Mouse (Mus musculus) mesoderm, embryonic 11.5 days (tissue): ENCODE measurements around the gene Prol1.
A peak's percentile ranks its signal among the peaks of the same experiment; 100 is the strongest.
"Not testable (repeated sequence)": the region's sequence is repeated elsewhere in the genome, so short reads cannot be mapped to it uniquely, and the experiment has no call there.

Source experiments
- DNase-seq: peaks from one replicate; pipeline ENCODE4 v3.0.0-alpha.2; 2012; ENCODE audit warnings: low read depth, low spot score

Gene Prol1

DNA sequence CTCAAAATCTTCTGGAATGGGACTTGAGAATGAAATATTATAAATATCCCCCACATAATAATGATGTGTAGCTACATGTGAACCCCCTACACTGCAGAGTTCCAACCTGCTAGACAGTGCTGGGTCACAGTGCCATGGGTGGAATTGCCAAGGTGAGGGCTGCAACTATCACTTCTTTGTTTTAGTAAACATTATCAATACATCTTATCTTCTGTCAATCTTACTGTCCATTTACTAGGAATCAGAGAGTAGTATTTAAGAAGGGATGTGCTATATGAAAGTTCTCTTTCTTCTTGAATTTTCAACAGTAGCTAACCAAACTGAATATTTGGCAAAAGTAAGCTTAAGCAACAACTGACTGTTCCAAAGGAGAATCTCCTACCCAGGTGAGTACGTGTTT lies at the start of gene Prol1:
Prol1 (plus strand) TSS at position 301 of the 400 bp plus-strand sequence.
- no peak for DNase-seq

DNA sequence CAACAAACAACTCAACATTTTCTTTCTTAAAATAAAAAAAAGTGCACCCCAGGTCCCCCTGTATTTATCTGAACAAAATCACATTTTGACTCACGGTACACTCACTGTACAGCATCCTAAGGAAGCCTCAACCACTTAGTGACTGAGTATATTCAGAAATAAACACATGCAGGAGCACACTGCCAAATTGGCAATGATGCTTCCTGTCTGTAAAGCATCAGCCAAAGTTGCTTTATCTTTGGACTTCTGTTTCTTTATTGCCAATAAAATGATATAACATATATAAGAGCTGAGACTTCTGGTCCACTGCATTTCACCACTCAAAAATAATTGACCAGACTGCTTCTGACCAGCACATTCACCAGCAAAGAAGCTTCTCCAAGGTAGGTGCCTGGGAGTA lies 48.5 kb upstream of the Prol1 start, which contains the start of gene Gm7714:
Gm7714 (plus strand) TSS at position 301 of the 400 bp plus-strand sequence.
- no peak for DNase-seq

DNA sequence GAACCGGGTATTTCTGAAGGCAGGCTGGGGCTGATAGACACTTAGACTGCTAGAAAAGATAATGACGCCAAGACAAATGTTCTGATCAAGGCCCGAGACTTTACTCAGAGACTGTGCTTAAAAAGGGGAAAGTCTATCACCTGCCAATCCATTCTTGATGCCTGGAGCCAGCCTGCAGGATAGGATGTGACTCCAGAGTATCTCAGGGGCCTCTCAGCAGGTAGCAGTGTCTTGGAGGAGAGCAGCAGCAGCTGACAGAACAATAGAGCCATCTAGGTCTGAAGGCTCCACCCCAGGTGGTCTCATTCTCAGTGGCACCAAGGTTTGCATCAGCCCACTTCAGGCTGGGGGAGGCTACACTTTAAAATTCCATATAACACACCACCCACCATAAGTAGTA lies 5.8 kb upstream of the Prol1 start:
- not testable (repeated sequence) for DNase-seq

DNA sequence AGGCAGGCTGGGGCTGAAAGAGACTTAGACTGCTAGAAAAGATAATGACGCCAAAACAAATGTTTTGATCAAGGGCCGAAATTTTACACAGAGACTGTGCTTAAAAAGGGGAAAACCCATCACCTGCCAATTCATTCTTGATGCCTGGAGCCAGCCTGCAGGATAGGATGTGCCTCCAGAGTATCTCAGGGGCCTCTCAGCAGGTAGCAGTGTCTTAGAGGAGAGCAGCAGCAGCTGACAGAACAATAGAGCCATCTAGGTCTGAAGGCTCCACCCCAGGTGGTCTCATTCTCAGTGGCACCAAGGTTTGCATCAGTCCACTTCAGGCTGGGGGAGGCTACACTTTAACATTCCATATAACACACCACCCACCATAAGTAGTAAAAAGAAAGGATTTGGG lies 31.4 kb downstream of the Prol1 start:
- DNase-seq: not testable (repeated sequence)

DNA sequence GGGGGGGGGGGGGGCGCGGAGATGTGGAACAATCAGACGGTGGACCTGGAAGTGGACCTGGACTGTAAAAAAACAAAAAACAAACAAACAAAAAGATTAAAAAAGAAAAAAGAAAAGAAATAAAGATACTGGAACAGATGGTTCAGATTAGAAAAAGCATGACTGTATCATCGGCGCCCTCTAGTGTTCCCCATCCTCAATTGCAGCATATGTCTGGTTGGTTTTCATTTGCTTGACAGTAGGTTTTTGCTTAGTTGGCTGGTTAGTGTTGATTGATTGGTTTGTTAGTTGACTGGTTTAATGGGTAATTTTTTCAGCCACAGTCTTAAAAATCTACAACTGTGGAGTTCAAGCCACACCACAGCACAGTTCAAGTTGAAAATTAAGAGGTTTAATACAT lies 47.7 kb downstream of the Prol1 start:
- DNase-seq: peak; percentile 69

DNA sequence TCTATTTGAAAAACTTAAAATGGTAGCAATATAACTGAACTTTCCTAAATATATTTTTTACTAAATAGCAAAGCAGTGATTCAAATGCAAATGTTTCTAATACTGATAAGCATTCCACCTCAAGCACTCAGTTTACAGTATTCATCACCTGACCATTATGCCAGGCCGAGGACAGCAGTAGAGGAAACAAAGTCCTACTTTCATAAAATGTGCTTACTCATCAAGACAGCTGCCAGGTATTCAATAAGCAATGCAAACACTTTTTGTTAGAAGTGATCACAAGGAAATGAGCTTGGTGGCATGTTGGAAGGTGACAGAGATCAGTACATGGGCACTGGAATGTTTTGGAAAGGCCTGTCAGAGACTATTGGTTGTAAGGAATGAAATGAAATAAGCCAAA lies 49.8 kb downstream of the Prol1 start:
- DNase-seq: no peak

DNA sequence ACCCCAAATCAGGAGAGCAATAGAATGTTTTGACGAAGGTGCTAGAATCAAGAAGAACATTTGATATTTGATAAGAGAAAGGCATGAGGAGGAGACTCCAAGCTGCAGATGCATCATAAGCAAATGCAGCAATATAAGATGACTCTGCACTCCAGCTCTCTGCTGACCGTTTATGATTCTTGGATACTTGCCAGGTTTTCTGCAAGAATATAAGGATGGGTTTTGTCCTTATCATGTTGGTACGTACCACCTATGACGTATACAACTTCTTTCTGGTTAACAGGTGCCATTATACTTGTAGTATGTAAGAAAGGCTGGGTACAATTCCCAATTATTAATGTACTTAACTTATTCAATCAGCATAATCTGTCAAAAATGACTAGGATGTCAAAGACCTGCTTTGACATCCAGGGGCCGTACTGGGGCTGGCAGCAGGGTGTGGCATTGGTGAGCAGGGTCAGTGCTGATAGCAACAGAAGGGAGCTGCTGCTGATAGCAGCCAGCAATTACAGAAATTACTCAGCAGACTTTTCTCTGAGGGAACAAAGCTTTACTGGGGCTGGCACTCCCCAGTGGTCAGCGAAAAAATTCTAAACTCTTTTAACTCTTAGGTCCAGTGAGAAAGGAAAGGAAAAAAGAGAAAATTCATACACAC lies 53.6 kb downstream of the Prol1 start:
- DNase-seq: no peak

DNA sequence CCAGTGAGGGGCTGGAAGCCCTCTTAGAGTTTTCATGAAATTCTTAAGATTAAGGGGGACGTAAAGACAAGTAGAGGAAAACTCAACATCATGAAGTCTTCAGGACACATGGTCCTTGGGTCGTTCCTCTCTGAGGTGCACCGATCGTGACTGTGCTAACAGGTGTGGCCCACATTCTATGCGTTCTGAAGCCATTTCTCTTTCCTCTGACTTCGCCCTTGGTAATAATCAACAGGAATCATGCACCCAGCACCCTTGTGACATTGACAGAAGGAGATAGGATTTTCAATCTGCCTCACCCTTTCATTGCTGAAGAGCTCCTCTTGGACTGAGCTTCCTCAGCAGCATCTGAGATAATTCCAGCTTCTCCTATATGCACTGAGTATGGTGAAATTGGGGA lies 55.5 kb downstream of the Prol1 start:
- DNase-seq: no peak

DNA sequence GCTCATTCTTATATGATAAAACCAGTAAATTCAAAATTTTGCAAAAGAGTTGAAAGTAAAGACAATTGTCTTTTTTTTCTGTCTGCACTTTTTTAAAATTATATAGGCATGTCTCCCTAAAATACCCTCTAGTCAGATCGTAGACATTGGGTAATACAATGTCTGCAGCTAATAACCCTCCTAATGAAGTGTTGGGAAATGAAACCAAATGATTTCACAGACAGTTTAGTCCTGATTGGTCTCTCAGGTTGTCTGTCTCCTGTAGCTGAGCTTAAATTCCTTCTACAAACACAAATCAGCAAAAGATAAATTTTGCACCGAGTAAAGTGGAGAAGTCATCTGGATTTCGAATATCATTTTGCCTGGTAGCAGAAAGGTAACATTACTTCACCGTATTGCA lies 58.7 kb downstream of the Prol1 start, which contains the start of gene Amtn:
Amtn (plus strand) TSS at position 301 of the 400 bp plus-strand sequence.
- no peak for DNase-seq
